Mouse (Mus musculus) embryonic facial prominence, embryonic 10.5 days (tissue): ENCODE results near the gene Osbp2. TPM values are rescaled to one million over a fixed set of nuclear protein-coding genes. Genes with fewer than 3 reads are reported as not detected.
A peak's percentile ranks its signal among the peaks of the same experiment; 100 is the strongest.

Source experiments
- DNase-seq: peaks from one replicate; pipeline ENCODE4 v3.0.0-alpha.2; 2017; ENCODE audit warnings: low spot score
- H3K27ac ChIP-seq: fragments of 300-500 bp; sonication (generic); replicated peaks from 2 replicates; pipeline ENCODE4 v1.5.1; 2016; ENCODE audit warnings: mild to moderate bottlenecking
- H3K27me3 ChIP-seq: fragments of 300-500 bp; sonication (generic); replicated peaks from 2 replicates; pipeline ENCODE4 v1.6.1; 2016; ENCODE audit warnings: low read depth, mild to moderate bottlenecking; ENCODE audit not compliant: poor library complexity, severe bottlenecking
- H3K36me3 ChIP-seq: fragments of 300-500 bp; sonication (generic); replicated peaks from 2 replicates; pipeline ENCODE4 v1.6.1; 2016; ENCODE audit warnings: mild to moderate bottlenecking, moderate library complexity
- H3K4me1 ChIP-seq: fragments of 300-500 bp; sonication (generic); 2 replicates; pipeline ENCODE4 v1.6.1; 2016
- H3K4me3 ChIP-seq: fragments of 300-500 bp; sonication (generic); 2 replicates; pipeline ENCODE4 v1.5.1; 2016; ENCODE audit warnings: mild to moderate bottlenecking, moderate library complexity
- H3K9me3 ChIP-seq: fragments of 300-500 bp; sonication (generic); 2 replicates; pipeline ENCODE4 v1.6.1; 2016; ENCODE audit warnings: mild to moderate bottlenecking
- WGBS: fragments of 180-500 bp; shearing (Covaris S2); methylation state at CpG from one replicate; pipeline ENCODE4 v1.1.7; 2016; 5-methylcytosine and 5-hydroxymethylcytosine counted together
- polyA plus RNA-seq: library from polyadenylated mRNA; unstranded; fragments of >200 nt; fragmentation: Nextera tagmentation; extraction: Ambion mirVana; gene quantifications from 2 replicates; pipeline ENCODE4 v1.2.1, GENCODE M21; 2016

The Osbp2 gene
- polyA plus RNA-seq, 1 experiment from 2014 or later, result 1.2 TPM

GRCm38 (mm10) chr11:3804639-3805038 is 59.1 kb downstream of the Osbp2 start:
- Histone ChIP-seq H3K4me1 (0 out of 2 replicates have a peak, but pooled peaks cover 7% of the 10 kb centered on the region), H3K4me3 (no peak overlapping the region), H3K9me3 (no peaks in the 10 kb centered on the region; the same call in 1 of the 2 replicates), H3K27ac (no peak overlapping the region), H3K36me3 (no peaks in the 10 kb centered on the region), H3K27me3 (0 out of 2 replicates have a peak, but pooled peaks cover 4% of the 10 kb centered on the region)
- no peak for DNase-seq
- WGBS, result 88% methylated on average over 2 of the region's 2 CpGs

- no peaks in the 10 kb centered on the region for H3K27me3 ChIP-seq
- no peak for DNase-seq
- 46% methylated on average over 1 of the region's 1 CpGs for WGBS
These were observed 61.6 kb downstream of the Osbp2 start for GRCm38 (mm10) chr11:3802057-3802456.

GRCm38 (mm10) chr11:3797631-3798215 is 66.0 kb downstream of the Osbp2 start:
- 86% methylated on average over 6 of the region's 6 CpGs for WGBS

More at GRCm38 (mm10) chr11:3802057-3802456, 61.6 kb downstream of the Osbp2 start:
- Histone ChIP-seq H3K4me3 (no peak overlapping the region), H3K9me3 (no peaks in the 10 kb centered on the region; the same call in 1 of the 2 replicates), H3K4me1 (0 out of 2 replicates have a peak, but pooled peaks cover 7% of the 10 kb centered on the region), H3K36me3 (no peaks in the 10 kb centered on the region), H3K27ac (no peak overlapping the region)

GRCm38 (mm10) chr11:3790736-3791135 is 73.0 kb downstream of the Osbp2 start:
- no peak for DNase-seq
- H3K9me3 ChIP-seq, result no peaks in the 10 kb centered on the region
- no peaks in the 10 kb centered on the region for H3K36me3 ChIP-seq
- H3K4me1 ChIP-seq, result no peaks in the 10 kb centered on the region
- no peak overlapping the region for H3K4me3 ChIP-seq
- H3K27ac ChIP-seq, result no peak overlapping the region
- 0 out of 2 replicates have a peak, but pooled peaks cover 3% of the 10 kb centered on the region for H3K27me3 ChIP-seq

More at GRCm38 (mm10) chr11:3797631-3798215, 66.0 kb downstream of the Osbp2 start:
- no peak overlapping the region for H3K4me3 ChIP-seq
- H3K36me3 ChIP-seq, result no peaks in the 10 kb centered on the region
- H3K27me3 ChIP-seq, result no peaks in the 10 kb centered on the region
- no peak overlapping the region for H3K27ac ChIP-seq
- no peak for DNase-seq
- H3K4me1 ChIP-seq, result no peaks in the 10 kb centered on the region
- no peaks in the 10 kb centered on the region for H3K9me3 ChIP-seq

GRCm38 (mm10) chr11:3789919-3790318 is 73.8 kb downstream of the Osbp2 start:
- 74% methylated on average over 3 of the region's 3 CpGs for WGBS
- Histone ChIP-seq H3K9me3 (no peaks in the 10 kb centered on the region), H3K27ac (no peak overlapping the region), H3K4me3 (no peak overlapping the region), H3K36me3 (no peaks in the 10 kb centered on the region), H3K4me1 (no peaks in the 10 kb centered on the region), H3K27me3 (0 out of 2 replicates have a peak, but pooled peaks cover 3% of the 10 kb centered on the region)
- DNase-seq, result no peak

GRCm38 (mm10) chr11:3786564-3786963 is 77.1 kb downstream of the Osbp2 start:
- Histone ChIP-seq H3K27me3 (0 out of 2 replicates have a peak, but pooled peaks cover 3% of the 10 kb centered on the region), H3K9me3 (no peaks in the 10 kb centered on the region), H3K27ac (no peak overlapping the region), H3K4me1 (no peaks in the 10 kb centered on the region), H3K36me3 (no peaks in the 10 kb centered on the region), H3K4me3 (no peak overlapping the region)
- 31% methylated on average over 6 of the region's 6 CpGs for WGBS
- DNase-seq, result peak; percentile 90

GRCm38 (mm10) chr11:3775263-3775644 is 88.4 kb downstream of the Osbp2 start:
- 45% methylated on average over 4 of the region's 4 CpGs for WGBS

GRCm38 (mm10) chr11:3774463-3775262 is 89.0 kb downstream of the Osbp2 start:
- H3K9me3 ChIP-seq, result 0 out of 2 replicates have a peak, but pooled peaks cover 4% of the 10 kb centered on the region
- peaks cover 54% of the 10 kb centered on the region for H3K27me3 ChIP-seq
- no peak overlapping the region; the same call in 1 of the 2 replicates for H3K27ac ChIP-seq
- DNase-seq, result peak; percentile 78
- peaks cover 14% of the 10 kb centered on the region for H3K4me1 ChIP-seq
- H3K36me3 ChIP-seq, result no peaks in the 10 kb centered on the region
- peak overlapping the region; percentile 57 for H3K4me3 ChIP-seq
- WGBS, result 2% methylated on average over 56 of the region's 56 CpGs

More at GRCm38 (mm10) chr11:3775263-3775644, 88.4 kb downstream of the Osbp2 start:
- peaks cover 54% of the 10 kb centered on the region for H3K27me3 ChIP-seq
- 0 out of 2 replicates have a peak, but pooled peaks cover 4% of the 10 kb centered on the region for H3K9me3 ChIP-seq
- H3K27ac ChIP-seq, result no peak overlapping the region
- no peak overlapping the region for H3K4me3 ChIP-seq
- no peak for DNase-seq
- no peaks in the 10 kb centered on the region for H3K36me3 ChIP-seq
- H3K4me1 ChIP-seq, result peaks cover 14% of the 10 kb centered on the region

GRCm38 (mm10) chr11:3773782-3774462 is 89.8 kb downstream of the Osbp2 start:
- peaks cover 14% of the 10 kb centered on the region for H3K4me1 ChIP-seq
- H3K4me3 ChIP-seq, result peak overlapping the region; percentile 57
- H3K36me3 ChIP-seq, result no peaks in the 10 kb centered on the region
- 31% methylated on average over 6 of the region's 6 CpGs for whole genome bisulfite sequencing
- H3K9me3 ChIP-seq, result 0 out of 2 replicates have a peak, but pooled peaks cover 4% of the 10 kb centered on the region
- no peak overlapping the region; the same call in 1 of the 2 replicates for H3K27ac ChIP-seq
- H3K27me3 ChIP-seq, result peaks cover 54% of the 10 kb centered on the region
- DNase-seq, result no peak

- no peak for DNase-seq
- Histone ChIP-seq H3K4me3 (no peak overlapping the region), H3K27me3 (peaks cover 54% of the 10 kb centered on the region), H3K36me3 (no peaks in the 10 kb centered on the region), H3K9me3 (0 out of 2 replicates have a peak, but pooled peaks cover 1% of the 10 kb centered on the region), H3K4me1 (peaks cover 14% of the 10 kb centered on the region), H3K27ac (no peak overlapping the region)
- WGBS, result 81% methylated on average over 8 of the region's 8 CpGs
These were observed 90.6 kb downstream of the Osbp2 start for GRCm38 (mm10) chr11:3773136-3773535.

GRCm38 (mm10) chr11:3771348-3771747 is 92.4 kb downstream of the Osbp2 start:
- Histone ChIP-seq H3K4me3 (no peak overlapping the region), H3K27ac (no peak overlapping the region), H3K27me3 (peaks cover 48% of the 10 kb centered on the region), H3K4me1 (peaks cover 14% of the 10 kb centered on the region), H3K36me3 (no peaks in the 10 kb centered on the region), H3K9me3 (no peaks in the 10 kb centered on the region)
- DNase-seq, result no peak
- WGBS, result 51% methylated on average over 6 of the region's 6 CpGs

- H3K27me3 ChIP-seq, result peaks cover 31% of the 10 kb centered on the region
- 89% methylated on average over 5 of the region's 5 CpGs for WGBS
- no peaks in the 10 kb centered on the region for H3K9me3 ChIP-seq
- H3K27ac ChIP-seq, result no peak overlapping the region
- H3K4me1 ChIP-seq, result 0 out of 2 replicates have a peak, but pooled peaks cover 3% of the 10 kb centered on the region
- DNase-seq, result no peak
- H3K4me3 ChIP-seq, result no peak overlapping the region
- no peaks in the 10 kb centered on the region for H3K36me3 ChIP-seq
These were observed 95.9 kb downstream of the Osbp2 start for GRCm38 (mm10) chr11:3767830-3768229.
